Mouse (Mus musculus) megakaryocyte, embryonic 14.5 days (primary cell): ENCODE measurements around the gene Fam168a.

Experiments
- FLI1 ChIP-seq: IDR thresholded peaks from 2 replicates; pipeline ENCODE4 v1.6.1; 2012; ENCODE audit warnings: low read length, inconsistent platforms, mixed read lengths
- GATA1 ChIP-seq: IDR thresholded peaks from 3 replicates; pipeline ENCODE4 v1.6.1; 2012; ENCODE audit warnings: mixed read lengths, low read length, inconsistent platforms, borderline replicate concordance

- TF ChIP-seq GATA1 (no peak), FLI1 (no peak)
These were observed 148.9 kb downstream of the Fam168a start for GRCm38 (mm10) chr7:100855300-100855699.
